Mouse (Mus musculus) bone marrow, adult 2 months (tissue): Measurements from ENCODE around the gene Itgad.

Source experiments
- CTCF ChIP-seq: fragments of 200-500 bp; IDR thresholded peaks from 2 replicates; pipeline ENCODE4 v1.5.1; 2011; ENCODE audit warnings: low read length, control low read depth; ENCODE audit not compliant: control insufficient read depth, insufficient read depth
- POLR2A ChIP-seq: fragments of 200-500 bp; IDR thresholded peaks from 2 replicates; pipeline ENCODE4 v1.6.1; 2011; ENCODE audit warnings: low read depth, mild to moderate bottlenecking, control low read depth, low read length, borderline replicate concordance; ENCODE audit not compliant: control insufficient read depth

DNA sequence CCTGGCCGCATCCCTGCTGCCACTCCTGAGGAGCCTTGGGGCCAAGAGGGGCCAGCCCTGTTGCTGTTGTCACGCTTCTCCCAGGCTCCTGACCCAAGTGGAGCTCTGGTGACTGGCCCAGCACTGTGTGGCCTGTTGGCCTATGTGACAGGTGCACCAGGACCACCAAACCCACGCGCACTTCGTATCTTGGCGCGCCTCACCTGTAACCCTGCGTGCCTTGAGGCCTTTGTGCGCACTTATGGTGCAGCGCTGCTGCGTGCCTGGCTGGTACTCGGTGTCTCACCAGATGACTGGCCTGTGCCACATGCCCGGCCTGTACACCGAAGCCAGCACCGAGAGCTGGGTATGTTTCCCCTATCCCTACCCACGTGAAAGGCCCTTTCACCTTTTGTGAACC, 88.2 kb downstream of the Itgad start:
- TF ChIP-seq CTCF (no peak), POLR2A (no peak)
